Mouse (Mus musculus) T-cell, adult 2 months (primary cell): ENCODE results near the gene Akap13.

Source experiments
- DNase-seq: peaks from one replicate; pipeline ENCODE4 v3.0.0; 2022; ENCODE audit warnings: low spot score

The Akap13 gene

GRCm38 (mm10) chr7:75667531-75667930 is 212.2 kb downstream of the Akap13 start:
- no peak for DNase-seq

GRCm38 (mm10) chr7:75668396-75668795 is 213.1 kb downstream of the Akap13 start:
- no peak for DNase-seq

- peak; percentile 31 for DNase-seq
Observed at GRCm38 (mm10) chr7:75669416-75669815, 214.1 kb downstream of the Akap13 start.

DNA sequence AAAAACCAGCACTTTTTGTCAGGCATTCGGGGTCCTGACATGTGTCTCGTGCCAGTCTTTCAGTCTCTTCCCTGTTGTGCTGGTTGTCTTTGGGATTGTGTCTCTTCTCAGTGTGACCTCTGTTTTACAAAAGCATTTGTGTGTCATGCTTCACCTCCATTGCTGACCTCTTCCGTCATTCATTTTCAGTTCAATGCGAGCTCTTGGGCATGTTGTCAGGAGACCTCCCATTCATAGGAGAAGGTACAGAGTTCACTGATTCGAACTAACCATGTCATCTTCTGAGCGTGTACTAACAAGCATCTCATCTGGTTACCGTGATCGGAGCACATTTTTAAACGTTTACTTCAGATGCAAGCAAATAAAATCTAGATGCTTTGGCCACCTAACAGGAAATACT is 224.3 kb downstream of the Akap13 start:
- DNase-seq, result no peak

DNA sequence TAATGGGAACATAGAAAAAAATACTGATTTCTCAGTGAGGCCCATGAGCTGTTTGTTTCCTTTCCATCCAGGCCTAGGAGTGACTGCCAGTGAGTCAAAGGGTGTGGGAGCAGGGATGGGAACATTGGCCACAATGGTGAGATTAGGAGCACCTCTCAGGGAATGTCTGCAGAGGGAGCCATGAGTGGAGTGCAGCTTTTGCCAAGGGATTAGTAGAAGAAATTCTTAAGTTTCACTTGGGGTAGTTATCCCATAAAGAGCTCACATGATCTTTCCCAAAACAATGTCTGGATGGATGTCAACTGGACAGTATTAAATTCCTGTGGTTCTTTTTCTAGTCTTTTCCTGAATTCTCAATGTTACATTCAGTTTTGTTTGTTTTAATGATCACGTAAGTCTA is 227.6 kb downstream of the Akap13 start:
- no peak for DNase-seq

DNA sequence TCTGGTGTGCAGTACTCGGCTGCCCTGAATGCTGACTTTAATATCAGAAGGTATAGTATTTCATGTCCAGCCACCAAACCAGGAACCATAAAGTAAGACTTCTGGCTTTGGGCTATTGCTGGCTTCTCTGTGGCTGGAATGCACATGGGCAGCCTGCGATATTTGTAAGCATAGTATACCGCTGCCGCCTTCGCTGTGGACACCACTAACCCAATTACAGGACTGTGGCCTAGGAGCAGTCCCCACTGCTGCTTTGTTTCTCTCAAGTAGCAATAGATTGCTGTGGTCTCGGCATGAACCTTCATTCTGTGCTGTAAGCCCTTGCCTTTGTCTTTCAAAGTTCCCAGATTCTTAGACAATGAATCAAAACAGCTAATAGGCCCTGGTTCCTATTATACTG is 228.1 kb downstream of the Akap13 start:
- DNase-seq, result no peak

- no peak for DNase-seq
Observed at GRCm38 (mm10) chr7:75684976-75685375, 229.6 kb downstream of the Akap13 start.

GRCm38 (mm10) chr7:75686046-75686826 is 230.9 kb downstream of the Akap13 start:
- DNase-seq, result peak; percentile 45

- no peak for DNase-seq
Observed at GRCm38 (mm10) chr7:75686827-75687164, 231.5 kb downstream of the Akap13 start.

DNA sequence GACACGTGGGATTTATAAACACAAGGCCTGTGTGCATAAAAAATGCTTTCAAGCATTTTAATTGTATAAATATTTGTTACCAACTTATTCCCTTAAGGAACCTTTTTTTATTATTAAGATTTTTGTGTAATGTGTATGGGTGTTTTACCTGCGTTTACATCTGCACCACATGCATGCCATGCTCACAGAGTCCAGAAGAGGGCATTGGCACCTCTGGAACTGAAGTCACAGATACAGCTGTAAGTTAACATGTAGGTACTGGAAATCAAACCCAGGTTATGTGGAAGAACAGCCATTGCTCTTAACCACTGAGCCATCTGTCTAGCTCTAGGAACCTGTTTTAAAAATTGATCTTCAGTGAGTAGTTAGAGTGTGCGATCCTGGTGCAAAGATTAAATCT is 232.8 kb downstream of the Akap13 start:
- peak; percentile 26 for DNase-seq

GRCm38 (mm10) chr7:75694777-75695176 is 239.4 kb downstream of the Akap13 start:
- no peak for DNase-seq

- no peak for DNase-seq
Observed at GRCm38 (mm10) chr7:75699836-75700235, 244.5 kb downstream of the Akap13 start.

DNA sequence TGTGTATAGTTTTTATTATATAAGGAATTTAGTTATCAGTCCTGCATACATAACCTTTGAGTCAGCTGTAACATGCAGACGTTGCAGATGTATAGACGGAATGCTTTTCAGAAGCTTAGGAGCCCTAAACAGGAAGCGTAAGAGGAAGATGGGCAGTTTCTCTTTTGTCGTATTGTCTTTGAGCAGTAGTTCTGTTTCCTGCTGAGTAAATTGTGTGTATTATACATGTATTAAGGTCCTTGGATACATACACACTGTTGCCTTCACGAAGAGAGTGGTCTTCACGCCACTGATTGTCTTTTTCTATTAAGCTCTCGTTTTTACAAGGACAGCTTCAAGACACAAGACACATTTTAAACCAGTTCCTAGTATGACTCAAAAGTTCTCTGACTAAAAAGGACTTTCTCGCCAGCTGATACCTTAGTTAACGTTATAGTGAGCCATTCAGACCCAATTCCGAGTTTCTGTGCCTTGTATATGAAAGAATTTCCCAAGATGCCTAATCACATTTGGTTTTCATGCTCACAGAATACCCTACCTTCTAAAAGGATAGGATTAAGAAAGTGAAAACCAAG is 245.5 kb downstream of the Akap13 start:
- DNase-seq, result no peak

DNA sequence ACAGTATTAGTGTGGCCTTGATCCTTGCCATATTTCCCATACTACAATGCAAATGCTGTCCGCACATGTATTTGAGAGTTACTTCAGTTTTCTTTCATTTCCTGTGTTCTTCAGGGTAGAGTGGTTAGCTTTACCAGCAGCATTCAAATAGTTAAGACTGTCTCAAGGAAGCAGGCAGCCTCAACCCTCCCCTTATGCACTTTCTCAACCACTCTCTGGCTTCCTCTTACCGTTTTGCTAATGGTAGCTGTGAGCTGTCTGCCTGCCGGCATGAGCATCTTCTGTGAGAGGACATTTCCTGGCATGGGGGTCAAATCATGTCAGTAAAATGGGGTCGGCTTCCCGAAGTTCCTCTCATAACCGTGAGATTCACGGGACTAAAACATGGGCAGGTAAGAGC is 246.4 kb downstream of the Akap13 start:
- DNase-seq, result peak; percentile 82

- DNase-seq, result no peak
Observed at GRCm38 (mm10) chr7:75702368-75702767, 247.0 kb downstream of the Akap13 start.

- DNase-seq, result no peak
Observed at GRCm38 (mm10) chr7:75702966-75703645, 247.8 kb downstream of the Akap13 start.

DNA sequence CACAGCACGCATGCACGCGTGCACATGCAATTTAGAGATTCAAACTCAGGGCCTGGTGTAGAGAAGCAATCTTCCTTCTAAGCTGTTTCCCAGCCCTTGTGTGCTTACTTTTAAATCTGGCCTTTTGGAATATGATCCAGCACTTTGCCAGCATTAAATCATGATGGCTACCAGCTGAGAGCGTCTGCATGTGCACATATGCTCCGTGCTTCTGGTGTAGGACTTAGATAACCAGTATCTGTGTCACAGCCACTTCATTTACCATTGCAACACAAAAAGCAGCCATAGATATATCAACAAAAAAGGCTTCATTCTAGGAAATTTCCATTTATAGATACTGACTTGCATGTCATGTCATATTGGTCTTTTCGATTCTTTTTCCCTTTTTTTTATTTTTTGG is 249.5 kb downstream of the Akap13 start:
- no peak for DNase-seq

GRCm38 (mm10) chr7:75709936-75710335 is 254.6 kb downstream of the Akap13 start:
- DNase-seq, result no peak

DNA sequence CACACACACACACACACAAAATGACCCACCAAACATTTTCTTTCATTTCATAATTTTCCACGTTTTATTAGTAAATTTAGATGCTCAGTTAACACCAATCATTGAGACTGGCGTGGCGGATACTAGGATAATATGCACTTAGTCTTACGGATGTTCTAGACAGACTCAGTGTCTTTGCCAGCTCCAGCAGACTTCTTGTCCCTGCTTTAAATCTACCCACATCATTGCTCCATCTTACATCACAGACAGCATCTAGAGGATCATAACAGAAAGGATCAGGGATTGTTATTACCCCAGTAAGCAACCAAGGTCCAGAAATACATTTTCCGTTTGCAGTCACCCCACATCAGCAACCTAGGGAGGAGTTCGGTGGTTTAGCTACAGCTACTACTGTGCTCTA is 255.6 kb downstream of the Akap13 start:
- DNase-seq, result no peak

GRCm38 (mm10) chr7:75711436-75711835 is 256.1 kb downstream of the Akap13 start:
- DNase-seq, result no peak

- no peak for DNase-seq
Observed at GRCm38 (mm10) chr7:75712808-75713207, 257.5 kb downstream of the Akap13 start.

DNA sequence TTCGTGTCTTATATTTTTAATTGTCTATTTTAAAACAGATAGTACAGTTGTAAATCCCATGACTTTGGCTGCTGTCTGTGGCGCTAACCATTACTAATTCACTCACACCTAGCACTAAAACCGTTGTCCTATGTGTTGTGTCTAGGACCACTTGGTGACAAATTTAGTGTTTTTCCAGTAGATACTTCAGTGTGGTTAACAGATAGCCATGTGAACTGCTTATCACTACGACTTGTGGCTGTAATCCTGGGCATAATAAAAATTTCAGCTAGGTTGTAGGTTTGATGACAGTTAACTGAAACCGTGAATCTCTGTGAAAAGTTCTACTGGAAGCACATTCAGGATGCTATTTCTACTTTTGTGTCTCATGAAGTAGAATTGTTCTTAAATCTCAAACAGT is 258.6 kb downstream of the Akap13 start:
- DNase-seq, result no peak

DNA sequence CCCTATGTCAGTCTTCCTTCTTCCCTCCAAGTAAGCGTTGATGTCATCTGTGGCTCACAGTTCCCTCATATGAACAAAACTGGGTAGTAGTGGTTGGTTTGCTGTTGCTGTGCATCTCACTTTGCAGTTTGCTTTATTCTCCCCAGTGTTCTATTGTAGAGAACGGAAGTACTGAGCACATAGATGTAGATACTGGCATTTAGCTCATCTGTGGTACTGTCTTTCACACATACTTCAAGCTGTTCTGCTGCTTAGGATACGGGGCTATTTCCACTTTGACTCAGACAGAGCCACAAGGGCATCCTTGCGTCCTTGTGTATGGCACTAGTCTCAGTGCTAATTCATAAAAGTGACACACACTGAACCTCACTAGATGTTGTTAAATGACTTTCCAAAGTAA is 259.7 kb downstream of the Akap13 start:
- peak; percentile 12 for DNase-seq
